Mouse (Mus musculus) kidney, adult 2 months (tissue): Measurements from ENCODE around the gene Dcbld1.

Experiments used
- CTCF ChIP-seq: fragments of 200-500 bp; conservative IDR thresholded peaks from 2 replicates; pipeline ENCODE4 v1.5.1; 2011; ENCODE audit warnings: low read depth, mild to moderate bottlenecking, control low read depth, low read length, moderate library complexity, mixed read lengths; ENCODE audit not compliant: insufficient read depth, insufficient read length
- POLR2A ChIP-seq: fragments of 200-500 bp; IDR thresholded peaks from one replicate; pipeline ENCODE4 v1.6.1; 2011; ENCODE audit warnings: low read depth, low read length, control low read depth

DNA sequence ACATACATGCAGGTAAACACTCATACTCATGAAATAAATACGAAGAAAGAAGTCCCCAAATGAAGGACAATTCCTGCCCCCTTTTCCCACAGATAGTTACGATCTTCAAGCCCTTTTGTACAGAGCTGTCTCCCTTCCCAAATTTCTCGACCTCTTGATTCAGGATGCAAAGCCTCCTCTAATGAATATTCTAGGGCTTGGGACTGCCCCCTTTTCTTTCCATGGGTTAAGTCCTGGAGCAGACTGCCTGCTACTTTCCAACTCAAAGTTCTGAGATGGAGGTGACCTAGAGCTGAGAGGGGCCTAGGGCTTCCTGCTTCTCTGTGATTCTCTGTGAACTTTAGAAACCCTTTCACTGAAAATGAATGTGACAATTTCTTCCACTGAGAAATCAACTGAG, 43.2 kb downstream of the Dcbld1 start:
- TF ChIP-seq CTCF: no peak
- TF ChIP-seq POLR2A: no peak
